Mouse (Mus musculus) olfactory bulb, adult 2 months (tissue): ENCODE measurements around the gene Sdr9c7. TPM values are rescaled to one million over a fixed set of nuclear protein-coding genes. Genes with fewer than 3 reads are reported as not detected.
"Not testable (repeated sequence)": the region's sequence is repeated elsewhere in the genome, so short reads cannot be mapped to it uniquely, and the experiment has no call there.

Experiments used
- H3K27ac ChIP-seq: fragments of 200-500 bp; 2 replicates; pipeline ENCODE4 v1.5.1; 2012; ENCODE audit warnings: low read depth, low read length; ENCODE audit not compliant: insufficient read depth
- H3K4me1 ChIP-seq: fragments of 200-500 bp; 2 replicates; pipeline ENCODE4 v1.6.1; 2012; ENCODE audit warnings: low read length; ENCODE audit not compliant: control insufficient read depth, insufficient read depth
- H3K4me3 ChIP-seq: fragments of 200-500 bp; 2 replicates; pipeline ENCODE4 v1.5.1; 2012; ENCODE audit warnings: mild to moderate bottlenecking, low read depth, low read length, moderate library complexity; ENCODE audit not compliant: insufficient read depth
- CTCF ChIP-seq: fragments of 200-500 bp; IDR thresholded peaks from 2 replicates; pipeline ENCODE4 v1.5.1; 2012; ENCODE audit warnings: low read depth, mild to moderate bottlenecking, low read length, moderate library complexity; ENCODE audit not compliant: insufficient read depth
- POLR2A ChIP-seq: fragments of 200-500 bp; IDR thresholded peaks from 2 replicates; pipeline ENCODE4 v1.6.1; 2012; ENCODE audit warnings: mild to moderate bottlenecking, low read depth, low read length, moderate library complexity; ENCODE audit not compliant: insufficient read depth
- WGBS: fragments of 180-500 bp; shearing (Covaris S2); methylation state at CpG from one replicate; pipeline ENCODE4 v1.1.7; 2018; 5-methylcytosine and 5-hydroxymethylcytosine counted together
- polyA plus RNA-seq: library from polyadenylated mRNA; stranded (reverse); fragments of >200 nt; gene quantifications from 2 replicates; pipeline ENCODE4 v1.2.4, GENCODE M21; 2012; ENCODE audit warnings: low replicate concordance; ENCODE audit not compliant: missing spikeins, insufficient read depth, insufficient read length

Sdr9c7 gene
- polyA plus RNA-seq, 1 experiment = not detected

DNA sequence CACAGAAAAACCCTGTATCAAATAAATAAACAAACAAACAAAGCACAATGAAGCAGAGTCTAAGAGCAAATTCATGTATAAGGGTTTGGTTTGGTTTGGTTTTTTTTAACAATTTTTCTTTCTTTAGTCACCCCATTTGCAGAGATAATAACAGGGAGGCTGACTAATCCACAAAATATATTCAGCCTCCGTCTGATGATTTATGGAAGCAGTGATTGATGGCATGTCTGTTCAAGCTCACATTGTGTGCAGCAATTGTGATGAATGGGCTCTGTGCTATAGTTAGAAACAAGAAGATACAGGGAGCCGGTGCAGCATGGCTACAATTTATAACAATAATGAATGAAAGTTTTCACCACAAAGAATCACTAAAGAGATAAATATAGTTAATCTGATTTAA, 29.4 kb downstream of the Sdr9c7 start:
- H3K4me1 ChIP-seq = no peaks in the 10 kb centered on the region

DNA sequence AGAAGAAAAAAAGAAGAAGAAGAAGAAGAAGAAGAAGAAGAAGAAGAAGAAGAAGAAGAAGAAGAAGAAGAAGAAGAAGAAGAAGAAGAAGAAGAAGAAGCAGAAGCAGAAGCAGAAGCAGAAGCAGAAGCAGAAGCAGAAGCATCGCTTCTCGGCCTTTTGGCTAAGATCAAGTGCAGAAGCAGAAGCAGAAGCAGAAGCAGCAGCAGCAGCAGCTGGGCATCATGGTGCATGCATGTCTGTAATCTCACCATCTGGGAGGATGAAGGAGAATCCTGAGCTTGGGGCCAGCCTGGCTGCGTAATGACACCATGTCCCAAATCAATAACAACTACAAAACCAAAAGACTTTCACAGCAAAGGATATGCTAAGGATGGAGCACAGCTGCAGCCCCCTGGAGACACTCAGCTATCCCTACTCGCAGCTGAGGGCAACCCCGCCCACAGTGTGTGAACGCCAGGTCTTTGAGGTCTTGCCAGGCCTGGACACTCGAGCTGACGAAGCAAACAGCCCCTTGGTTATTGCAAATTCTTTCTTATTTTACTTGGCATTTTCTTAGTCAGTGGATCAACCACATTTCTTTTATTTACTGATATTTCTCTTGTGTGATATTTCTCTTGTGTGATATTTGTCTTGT, 34.1 kb downstream of the Sdr9c7 start:
- Histone ChIP-seq H3K4me1 (no peaks in the 10 kb centered on the region), H3K4me3 (no peak overlapping the region), H3K27ac (no peak overlapping the region)
- TF ChIP-seq CTCF (no peak), POLR2A (no peak)
- 55% methylated on average over 8 of the region's 8 CpGs for WGBS

More for the DNA sequence above, 29.4 kb downstream of the Sdr9c7 start:
- H3K4me3 ChIP-seq = no peak overlapping the region
- no peak for TF ChIP-seq POLR2A
- no peak for TF ChIP-seq CTCF
- no peak overlapping the region for H3K27ac ChIP-seq
- 56% methylated on average over 2 of the region's 2 CpGs for WGBS

DNA sequence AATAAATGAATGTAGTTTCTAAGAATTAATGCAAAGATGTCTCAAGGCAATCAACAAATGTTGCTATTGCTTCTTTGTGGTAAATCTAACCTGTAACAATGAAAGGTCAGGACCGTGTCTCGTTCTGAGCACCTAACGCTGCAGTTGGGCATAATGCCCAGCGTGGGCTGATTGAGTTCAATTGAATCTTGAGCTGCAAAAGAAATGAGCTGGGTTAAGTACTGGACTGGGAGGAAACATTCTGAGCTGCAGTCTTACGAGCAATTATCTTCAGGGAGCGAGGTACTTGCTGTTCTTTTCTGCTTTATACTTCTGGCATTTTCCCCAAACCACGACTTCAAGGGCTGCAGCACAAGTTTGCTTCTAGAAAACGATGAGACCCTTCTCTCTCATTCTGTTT, 38.0 kb downstream of the Sdr9c7 start:
- no peak overlapping the region for H3K4me3 ChIP-seq
- 39% methylated on average over 8 of the region's 8 CpGs for WGBS
- H3K4me1 ChIP-seq = no peaks in the 10 kb centered on the region
- H3K27ac ChIP-seq = no peak overlapping the region
- TF ChIP-seq POLR2A (no peak), CTCF (no peak)

DNA sequence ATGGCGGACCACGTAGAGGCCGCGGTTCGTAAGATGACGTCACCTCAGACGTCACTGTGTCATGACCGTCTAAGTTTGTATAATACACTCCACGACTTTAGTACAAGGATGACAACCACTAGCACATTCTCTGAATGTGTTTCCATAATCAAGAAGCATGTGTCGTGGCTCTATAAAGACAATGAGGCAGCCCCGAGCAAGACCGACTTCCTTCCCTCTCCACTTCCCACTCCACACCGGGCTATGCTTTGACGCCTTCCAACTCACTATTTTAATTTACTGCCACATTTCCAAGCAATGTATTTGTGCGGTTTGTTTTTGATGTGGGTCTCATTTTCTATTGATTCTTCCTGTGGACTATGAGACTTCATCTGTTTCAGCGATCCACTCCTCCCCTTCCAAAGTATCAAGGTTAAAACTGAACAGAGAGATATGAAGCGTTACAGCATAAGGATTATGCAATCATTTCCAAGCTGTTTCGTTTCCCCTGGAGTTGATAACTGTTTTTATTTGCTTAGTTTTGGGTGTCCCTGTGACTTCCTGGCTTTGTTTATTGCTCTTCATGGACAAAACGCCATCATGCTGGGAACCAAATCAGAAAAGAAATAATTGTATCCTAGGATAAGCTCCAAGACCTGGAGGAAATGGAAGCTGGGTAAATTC, 38.6 kb downstream of the Sdr9c7 start:
- Histone ChIP-seq H3K4me3 (no peak overlapping the region), H3K27ac (no peak overlapping the region), H3K4me1 (no peaks in the 10 kb centered on the region)
- 74% methylated on average over 19 of the region's 19 CpGs for WGBS
- no peak for TF ChIP-seq CTCF
- no peak for TF ChIP-seq POLR2A

DNA sequence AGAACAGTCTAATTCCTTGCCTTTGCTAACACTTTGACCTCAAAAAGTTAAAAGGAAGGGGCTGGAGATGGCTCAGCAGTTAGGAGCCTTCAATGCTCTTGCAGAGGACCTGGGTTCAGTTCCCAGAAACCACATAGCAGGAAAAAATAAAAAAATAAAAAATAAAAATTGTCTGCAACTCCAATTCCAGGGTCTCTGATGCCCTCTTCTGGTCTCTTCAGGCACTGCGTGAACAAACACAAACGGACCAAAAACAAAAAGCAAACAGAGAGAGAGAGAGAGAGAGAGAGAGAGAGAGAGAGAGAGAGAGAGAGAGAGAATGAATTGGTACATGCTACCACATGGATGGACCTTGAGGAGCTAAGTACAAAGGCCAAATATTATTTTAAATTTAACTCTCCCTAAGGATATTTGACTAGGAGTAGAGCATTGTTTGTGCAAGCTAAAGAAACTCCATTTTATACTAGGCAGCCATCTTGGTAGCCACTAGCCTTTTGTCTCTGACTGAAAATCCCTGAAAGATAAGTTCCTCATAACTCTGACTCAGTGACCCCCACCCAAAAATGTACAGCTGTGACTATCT, 39.2 kb downstream of the Sdr9c7 start:
- Histone ChIP-seq H3K4me1 (no peaks in the 10 kb centered on the region), H3K4me3 (no peak overlapping the region), H3K27ac (no peak overlapping the region)
- TF ChIP-seq POLR2A (no peak), CTCF (no peak)
- 0% methylated on average over 2 of the region's 2 CpGs for WGBS

DNA sequence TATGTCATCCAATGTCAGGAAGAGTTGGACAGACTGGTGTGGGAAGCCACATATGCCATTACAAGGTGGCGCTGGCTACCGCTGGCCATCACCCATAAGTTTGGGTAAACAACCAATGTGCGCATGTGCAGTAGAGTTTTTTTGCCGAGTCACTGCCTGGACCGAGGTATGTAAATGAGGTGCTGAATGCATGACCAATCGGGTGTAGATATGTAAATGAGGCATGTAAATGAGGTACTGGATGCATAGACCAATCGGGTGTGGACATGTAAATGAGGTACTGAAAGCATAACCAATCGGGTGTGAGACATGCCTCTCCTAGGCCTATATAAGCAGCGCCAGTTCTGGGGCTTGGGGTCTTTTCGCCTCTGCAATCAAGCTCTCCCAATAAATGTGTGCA, 41.3 kb downstream of the Sdr9c7 start:
- not testable (repeated sequence) for H3K4me1 ChIP-seq, H3K4me3 ChIP-seq, H3K27ac ChIP-seq
- WGBS = 95% methylated on average over 10 of the region's 10 CpGs

DNA sequence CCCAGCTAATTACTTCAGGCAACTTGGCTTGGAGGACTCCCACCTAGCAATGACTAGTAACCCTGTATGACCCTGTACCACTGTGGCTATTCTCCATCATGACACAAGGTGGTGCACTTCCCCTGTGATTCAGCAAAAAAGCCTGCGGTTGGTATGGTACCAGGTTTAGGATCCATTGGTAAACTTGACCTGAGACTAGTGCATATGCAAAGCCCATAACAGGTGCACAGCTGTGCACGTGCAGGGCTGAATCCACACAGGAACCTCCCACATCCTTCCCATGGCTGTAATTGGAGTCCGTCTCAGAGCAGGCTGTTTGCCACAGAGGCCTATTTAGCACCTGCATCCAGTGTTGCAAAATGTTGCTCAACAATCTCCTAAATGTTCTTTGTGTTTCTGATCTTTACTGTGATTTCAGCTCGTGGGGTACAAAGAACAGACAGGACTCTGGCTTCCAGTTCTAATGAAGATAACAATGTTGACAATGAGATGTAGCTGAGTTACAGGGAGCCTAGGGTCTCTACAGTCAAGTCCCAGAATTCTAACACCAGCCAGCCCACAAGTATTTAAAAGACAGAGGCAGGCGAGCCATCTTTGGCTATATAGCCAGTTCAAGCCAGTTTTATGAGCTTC, 47.2 kb downstream of the Sdr9c7 start:
- Histone ChIP-seq H3K4me1 (no peaks in the 10 kb centered on the region), H3K4me3 (no peak overlapping the region), H3K27ac (no peak overlapping the region)
- 26% methylated on average over 5 of the region's 5 CpGs for WGBS
- no peak for TF ChIP-seq POLR2A
- TF ChIP-seq CTCF = no peak

DNA sequence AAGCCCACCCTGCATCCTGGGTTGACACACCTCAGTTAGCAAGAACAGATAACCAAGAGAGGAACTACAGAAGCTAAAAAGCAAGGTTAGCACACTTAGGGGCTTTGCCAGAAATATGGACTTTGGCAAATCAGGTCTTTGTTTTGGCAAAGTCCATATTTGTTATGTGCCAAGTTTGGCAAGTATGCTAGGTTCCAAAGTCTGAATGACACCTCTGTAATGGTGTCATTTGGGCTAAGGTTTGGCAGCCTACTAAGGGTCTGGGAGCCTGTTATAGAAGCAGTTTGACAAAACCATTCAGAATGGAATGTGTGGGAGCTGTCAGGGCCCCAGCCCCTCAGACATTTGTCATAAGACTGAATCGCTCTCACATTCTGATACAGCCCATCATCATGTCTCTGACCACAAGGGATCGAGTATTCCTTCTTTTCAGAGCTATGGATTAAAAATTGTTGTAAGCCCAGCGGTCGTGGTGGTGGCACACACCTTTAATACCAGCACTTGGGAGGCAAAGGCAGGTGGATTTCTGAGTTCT, 51.3 kb downstream of the Sdr9c7 start:
- TF ChIP-seq CTCF = no peak
- TF ChIP-seq POLR2A = no peak
- H3K4me1 ChIP-seq = no peaks in the 10 kb centered on the region
- no peak overlapping the region for H3K4me3 ChIP-seq
- WGBS = 84% methylated on average over 4 of the region's 4 CpGs
- no peak overlapping the region for H3K27ac ChIP-seq

DNA sequence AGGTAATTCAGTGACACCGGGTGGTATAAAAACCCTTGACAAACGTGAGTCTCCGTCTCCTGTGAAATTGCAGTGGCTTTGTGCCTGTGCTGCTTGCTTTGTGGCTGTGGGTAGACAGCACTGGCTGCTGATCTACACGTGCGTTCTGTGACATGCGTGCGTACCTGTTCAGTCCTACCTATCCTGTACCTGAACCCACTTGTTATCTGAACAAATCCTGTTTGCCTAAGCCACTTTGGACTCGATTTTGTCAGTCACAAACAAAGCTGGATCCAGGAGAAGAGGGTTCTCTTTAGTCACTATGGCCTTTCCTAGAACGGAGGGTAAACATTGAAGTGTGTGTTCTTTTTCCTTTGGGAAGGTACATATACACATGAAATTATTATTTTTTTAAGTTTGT, 53.1 kb downstream of the Sdr9c7 start:
- whole genome bisulfite sequencing = 86% methylated on average over 9 of the region's 9 CpGs
- Histone ChIP-seq H3K4me1 (no peaks in the 10 kb centered on the region), H3K4me3 (no peak overlapping the region), H3K27ac (no peak overlapping the region)
- no peak for TF ChIP-seq CTCF
